Mouse (Mus musculus) adrenal gland, postnatal 25 days (tissue): ENCODE data around the gene Unc45b. TPM values are rescaled to one million over a fixed set of nuclear protein-coding genes. Genes with fewer than 3 reads are reported as not detected.
"Not testable (repeated sequence)": the region's sequence is repeated elsewhere in the genome, so short reads cannot be mapped to it uniquely, and the experiment has no call there.

Source experiments
- DNase-seq: peaks from one replicate; pipeline ENCODE4 v3.0.0; 2021; ENCODE audit warnings: mixed read lengths
- total RNA-seq: library from RNA; stranded (reverse); gene quantifications from 2 replicates; pipeline ENCODE4 v1.2.3, GENCODE M21; 2021

Unc45b gene
- total RNA-seq, 1 experiment from 2014 or later, result 9.8 TPM

DNA sequence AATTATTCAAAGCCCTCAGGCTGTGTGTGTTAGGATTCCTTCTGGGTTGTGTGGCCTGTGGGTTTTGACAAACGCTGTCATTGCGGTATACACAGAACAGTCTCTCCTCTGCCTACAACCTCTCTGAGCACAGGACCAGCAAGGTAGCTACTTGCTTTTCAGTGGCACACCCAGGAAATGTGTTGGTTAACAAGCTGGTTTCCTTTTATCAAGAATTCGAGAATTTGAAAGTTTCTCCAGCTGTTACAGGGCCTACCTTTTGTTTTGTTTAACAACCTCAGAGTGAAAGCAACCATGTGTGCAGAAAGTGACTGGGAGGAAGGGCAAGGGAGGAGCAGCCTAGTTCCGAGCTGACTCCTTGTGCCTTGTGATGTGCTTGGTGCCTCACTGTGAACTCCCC lies 37.1 kb downstream of the Unc45b start:
- DNase-seq, result no peak

DNA sequence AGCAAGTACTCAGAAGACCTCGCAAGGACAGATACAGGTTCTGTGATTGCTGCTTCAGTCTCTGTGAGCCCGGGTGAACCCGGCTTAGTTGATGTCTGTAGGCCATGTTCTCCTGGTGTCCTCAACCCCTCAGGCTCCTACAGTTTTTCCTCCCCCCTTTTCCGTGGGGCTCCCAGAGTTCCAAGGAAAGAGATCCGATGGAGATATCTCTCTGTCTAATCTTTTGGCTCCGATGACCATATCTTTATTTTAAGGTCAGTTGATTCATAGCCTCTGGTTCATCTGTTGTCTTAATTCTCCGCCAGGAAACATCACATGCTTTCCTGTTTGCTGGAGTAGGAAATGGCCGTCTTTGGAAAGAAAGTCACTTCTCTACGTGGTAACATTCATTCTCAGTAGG lies 38.7 kb downstream of the Unc45b start:
- no peak for DNase-seq

DNA sequence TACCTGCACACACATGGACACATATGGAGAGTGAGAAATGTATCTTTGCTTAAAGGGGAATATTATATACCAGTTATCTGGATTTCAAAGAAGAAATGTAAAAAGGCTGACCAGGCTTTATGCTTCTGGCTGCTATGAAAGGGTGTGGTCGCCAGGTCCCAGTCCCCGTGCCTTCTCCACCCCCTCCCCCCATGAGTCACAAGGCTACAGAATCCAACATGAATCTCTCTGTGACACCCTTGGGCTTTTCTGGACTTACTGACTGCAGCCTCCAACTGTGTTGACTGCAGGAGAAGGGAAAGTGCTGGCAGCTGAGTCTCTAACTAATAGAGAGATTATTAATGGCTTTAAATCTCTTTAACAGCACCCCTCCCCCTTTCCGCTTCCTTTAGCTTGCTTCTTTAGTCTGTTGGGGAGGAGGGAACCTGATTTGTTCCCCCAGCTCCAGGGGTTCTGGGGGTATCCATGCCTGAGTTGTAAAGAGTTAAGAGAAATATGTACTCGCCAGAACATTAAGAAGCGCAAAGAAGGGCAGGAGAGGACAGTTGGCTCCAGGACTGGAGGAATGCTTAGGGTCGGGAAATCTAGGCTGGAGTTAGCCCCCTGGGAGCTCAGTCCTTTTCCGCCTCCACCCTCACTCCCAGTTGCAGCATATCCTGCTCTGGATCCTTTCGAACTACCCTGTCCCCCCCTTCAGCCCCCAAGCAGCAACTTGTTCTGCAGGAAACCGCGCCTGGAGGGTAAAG lies 40.6 kb downstream of the Unc45b start, which contains the start of gene Slfn5:
Gene Slfn5, plus strand, starts transcription at position 614 of the 746 bp plus-strand sequence.
- DNase-seq, result no peak

DNA sequence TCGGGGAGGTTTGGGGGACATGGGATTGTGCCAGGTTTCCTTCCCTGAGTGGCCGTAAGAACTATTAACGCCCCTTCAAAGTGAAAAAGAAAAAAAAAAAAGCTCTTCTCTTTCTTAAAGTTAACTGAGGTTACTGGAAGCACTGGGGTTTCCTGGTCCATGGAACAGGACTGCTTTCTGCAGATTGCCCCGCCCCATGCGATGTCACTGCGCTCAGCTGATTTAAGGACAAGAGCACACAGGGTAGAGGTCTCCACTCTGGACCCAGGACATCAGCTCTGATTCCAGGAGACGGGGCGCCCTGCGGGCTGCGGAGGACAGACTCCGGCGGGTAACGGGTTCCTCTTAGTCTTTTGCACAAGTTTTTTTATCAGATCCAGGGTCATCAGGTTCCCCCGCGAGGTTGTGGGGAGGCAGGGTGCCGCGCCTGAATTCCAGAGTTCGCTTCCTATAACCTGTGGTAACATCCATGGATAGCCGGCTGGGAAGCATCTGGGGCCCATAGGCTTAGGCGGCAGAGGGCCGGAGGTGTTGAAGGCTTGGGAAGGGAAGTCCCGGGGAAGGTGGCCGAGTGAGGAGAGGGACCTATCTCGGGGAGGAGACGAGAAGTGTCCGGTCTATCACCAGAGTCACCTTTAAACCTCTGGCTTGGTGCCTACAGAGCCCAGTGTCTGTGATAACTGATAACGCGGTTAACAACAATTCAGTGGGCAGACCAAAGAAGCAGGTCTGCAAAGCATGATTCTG lies 41.7 kb downstream of the Unc45b start:
- peak; percentile 54 for DNase-seq

DNA sequence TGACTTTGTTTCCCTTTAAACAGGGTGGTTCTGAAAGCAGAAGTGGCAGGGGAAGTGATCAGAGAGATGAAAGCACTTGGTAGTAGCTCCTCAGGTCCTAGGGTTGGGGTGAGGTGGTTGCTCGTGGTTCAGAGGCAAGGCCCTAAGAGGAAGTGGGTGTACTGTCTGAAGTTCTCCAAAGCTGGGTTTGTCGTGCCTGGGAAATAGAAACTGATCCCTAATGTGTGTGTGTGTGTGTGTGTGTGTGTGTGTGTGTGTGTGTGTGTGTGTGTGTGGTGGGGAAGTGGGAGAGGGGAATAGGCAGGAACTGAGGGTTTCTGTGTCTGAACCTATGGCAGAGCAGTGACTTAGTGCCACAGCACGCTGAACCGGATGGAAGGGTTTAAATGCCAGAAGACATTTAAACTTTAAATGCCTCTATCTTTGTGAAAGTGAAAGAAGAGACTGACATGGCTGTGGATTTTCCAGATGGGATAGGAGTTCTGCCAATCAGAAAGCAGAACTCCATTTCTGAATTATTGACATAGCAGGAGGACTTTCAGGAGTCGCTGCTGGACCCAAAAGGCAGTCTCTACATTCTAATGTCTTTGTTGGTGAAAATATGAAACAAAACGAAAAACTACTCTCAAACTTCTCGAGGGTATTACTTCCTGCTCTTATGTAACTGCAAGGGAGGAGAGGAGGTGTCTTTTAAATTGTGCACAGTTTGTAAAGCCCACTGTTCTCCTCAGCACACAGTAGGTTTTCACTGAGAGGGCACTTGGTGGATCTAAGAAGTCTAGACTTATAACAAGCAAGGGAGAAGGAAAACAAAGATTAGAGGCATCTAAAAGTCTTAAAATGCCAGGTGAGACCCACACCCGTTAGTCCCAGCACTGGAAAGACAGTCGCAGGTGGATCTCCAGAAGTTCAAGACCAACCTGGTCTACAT lies 42.5 kb downstream of the Unc45b start:
- DNase-seq, result no peak

DNA sequence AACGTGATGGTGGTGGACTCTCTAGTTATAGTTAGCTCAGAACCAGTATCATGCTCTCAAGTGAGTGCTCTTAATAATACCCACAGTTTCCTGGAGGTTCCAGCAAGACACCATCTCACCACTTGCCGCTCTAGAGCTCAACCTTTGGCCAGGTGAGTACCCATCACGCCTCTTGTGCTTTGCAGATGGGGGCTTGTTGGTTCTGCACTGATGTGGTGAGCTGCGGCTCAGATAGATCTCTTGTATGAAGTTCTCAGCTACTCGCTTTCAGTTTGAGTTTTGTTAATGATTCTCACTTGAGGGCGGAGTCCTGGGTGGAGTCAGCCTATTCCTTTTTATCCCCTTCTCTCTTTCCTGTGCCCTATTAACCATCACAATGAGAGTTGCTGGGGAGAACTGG lies 44.3 kb downstream of the Unc45b start:
- no peak for DNase-seq

DNA sequence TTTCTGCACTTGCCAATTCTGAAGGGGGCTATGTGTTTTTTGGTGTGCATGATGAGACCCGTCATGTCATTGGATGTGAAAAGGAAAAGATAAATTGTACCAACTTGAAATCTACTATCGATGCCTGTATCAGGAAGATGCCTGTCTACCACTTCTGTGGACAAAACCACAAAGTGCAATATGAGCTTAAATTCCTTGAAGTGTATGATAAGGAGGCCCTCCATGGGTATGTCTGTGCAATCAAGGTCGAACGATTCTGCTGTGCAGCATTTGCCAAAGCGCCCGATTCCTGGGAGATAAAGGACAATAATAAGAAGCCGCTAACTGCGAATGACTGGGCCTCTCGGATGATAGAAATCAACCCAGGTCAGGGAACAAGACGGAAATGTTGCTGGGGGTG lies 46.6 kb downstream of the Unc45b start:
- no peak for DNase-seq

DNA sequence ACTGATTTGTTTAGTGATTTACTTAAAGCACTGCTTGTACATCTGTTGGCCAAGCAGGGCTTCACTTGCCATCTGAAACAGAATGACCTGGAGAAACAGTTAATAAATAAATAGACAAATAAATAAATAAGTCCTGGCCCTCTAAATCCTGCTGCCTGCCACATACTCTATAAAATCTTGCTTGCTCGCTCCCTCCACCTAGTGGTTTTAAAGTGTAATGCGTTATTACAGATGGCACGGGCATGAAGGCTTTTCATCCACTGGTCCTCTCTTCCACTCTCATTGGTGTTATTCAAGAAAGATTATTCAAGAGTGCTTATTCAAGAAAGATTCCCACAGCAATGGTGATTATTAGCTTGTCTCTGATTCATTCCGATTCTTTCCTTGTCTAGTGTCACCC lies 49.3 kb downstream of the Unc45b start:
- DNase-seq, result no peak

DNA sequence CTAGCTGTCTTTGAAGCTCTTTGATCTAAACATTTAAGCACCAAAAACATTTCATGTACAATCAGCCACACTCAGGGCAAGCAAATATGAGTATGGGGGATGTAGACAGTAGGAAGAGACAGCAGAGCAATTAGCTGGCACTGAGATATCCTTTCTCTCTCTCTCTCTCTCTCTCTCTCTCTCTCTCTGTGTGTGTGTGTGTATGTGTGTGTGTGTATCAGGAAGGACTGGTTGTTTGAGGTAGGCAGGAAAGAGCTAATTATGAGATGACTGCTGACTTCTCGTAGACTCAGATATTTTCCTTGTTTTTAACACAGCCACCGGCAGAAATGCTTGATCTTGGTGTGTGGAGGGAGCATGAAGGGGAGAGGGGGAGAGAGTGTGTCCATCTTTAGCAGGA lies 51.4 kb downstream of the Unc45b start:
- no peak for DNase-seq

DNA sequence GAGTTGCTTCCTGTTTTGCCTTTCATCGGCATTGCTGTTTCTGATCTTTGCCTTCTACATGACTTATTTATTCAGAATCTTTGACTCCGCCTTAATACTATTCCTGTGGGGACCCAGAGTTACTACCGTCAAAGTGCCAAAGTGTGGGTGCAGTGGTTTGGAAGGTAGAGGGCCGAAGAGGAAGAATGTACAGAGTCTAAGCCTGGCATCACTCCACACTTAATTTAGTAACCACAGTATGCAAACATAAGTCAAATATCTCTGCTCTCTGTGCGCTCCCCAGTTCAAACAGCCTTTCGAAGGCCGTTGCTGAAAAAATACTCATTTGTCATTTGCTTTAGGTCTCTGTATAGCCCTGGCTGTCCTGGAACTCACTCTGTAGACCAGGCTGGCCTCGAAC lies 51.9 kb downstream of the Unc45b start:
- no peak for DNase-seq

DNA sequence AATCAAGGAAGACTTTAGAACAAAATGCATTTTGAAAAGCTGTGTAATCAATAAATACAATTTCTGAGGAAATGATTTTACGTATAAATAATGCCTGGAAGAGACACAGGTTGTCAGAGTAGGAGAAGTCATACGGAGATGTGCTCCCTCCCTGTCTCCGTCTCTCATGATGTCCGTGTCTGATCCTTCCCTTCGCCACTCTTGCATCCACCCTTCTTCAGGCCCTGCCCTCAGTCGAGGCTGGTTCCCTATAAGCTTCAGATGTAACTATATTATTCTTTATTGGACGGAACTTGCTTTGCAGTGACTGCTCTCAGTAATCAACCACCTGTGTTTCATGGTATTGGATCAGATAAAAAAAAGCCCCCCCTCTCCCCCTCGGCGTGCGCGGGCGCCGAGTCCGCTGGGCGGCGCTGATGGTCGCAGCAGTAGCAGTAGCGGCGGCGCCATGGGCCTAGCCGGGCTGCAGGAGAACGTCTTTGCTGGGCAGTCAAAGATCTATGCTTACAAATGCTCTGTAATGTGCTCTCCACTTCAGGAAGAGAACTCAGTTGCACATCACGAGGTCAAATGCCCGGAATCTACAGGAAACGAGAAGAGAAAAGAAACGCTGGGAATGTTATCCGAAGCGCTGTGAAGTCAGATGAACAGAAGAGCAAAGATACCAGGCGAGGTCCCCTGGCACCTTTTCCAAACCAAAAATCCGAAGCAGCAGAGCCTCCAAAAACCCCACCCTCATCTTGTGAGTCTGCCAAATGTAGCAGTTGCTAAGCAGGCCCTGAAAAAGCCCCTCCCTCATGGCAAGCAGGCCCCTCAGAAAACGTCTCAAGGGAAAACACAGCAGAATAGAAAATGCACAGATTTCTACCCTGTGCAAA lies 60.6 kb downstream of the Unc45b start:
- peak; percentile 62 for DNase-seq

DNA sequence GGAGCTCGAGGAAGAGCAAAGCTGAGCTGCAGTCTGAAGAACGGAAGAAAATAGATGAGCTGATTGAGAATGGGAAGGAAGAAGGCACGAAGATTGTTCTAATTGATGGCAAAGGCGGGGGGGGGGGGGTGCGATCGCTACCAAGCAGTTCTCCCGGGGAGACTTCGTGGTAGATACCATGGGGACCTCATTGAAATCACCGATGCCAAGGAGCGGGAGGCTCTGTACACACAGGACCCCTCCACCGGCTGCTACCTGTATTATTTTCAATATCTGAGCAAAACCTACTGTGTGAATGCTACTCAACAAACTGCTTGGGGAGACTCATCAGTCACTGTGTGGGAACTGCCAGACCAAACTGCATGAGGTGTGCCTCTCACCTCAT lies 61.2 kb downstream of the Unc45b start:
- DNase-seq, result no peak

DNA sequence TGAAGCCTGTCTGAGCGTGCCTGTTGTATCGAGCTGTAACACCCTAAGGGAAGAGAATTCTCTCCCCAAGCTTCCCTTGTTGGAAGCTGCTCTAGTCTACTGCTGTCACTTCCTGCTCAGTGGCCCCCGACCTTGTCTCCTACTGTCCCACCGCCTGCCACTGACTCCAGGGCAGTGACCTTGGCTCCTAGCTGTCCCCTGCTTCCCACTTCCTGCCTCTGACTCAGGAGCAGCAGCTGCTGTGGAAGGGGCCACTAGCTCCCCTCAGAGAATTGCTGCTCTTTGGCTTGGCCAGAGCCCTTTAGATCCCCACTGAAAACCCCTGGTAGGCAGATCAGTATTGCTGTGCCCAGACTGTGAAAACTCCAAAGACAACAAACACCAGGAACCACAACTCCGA lies 63.6 kb downstream of the Unc45b start:
- no peak for DNase-seq

DNA sequence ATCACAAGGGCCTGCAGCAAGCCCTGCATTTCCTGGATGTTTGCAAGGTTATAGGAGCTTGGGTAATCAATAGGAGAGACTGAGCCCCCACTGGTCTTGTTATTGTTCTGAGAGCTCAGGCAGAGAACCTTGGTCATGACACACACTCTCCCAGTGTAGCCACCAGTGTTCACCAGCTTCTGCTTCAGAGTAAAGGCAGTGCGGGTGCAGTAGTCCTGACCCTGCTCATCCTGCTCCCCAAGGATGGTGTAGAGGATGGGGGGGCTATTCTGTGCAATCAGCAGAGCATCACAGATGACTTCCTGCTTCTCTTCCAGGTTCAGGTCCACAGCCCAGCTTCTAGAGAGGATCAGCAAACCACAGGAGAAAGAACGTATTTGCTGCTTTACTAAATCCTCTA lies 72.1 kb downstream of the Unc45b start:
- not testable (repeated sequence) for DNase-seq

DNA sequence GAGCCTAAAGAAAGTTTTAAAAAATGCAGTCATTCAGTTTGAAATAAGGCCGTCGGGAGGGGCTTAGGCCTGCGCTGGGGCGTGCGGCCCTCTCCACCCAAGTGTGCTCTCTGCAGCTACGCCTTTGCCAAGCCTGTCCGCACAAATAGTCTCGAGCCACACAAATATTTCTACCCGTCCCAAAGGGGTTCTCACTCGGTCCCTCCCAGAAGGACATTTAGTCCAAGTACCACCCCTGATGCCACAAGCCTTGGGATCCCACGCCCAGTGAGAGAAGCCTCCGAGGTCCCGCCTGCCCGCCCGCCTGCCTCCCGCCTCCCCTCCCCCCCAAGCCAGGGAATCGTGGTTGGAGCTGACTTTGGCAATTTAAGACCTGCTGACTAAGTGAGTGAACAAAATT lies 72.8 kb downstream of the Unc45b start:
- no peak for DNase-seq

DNA sequence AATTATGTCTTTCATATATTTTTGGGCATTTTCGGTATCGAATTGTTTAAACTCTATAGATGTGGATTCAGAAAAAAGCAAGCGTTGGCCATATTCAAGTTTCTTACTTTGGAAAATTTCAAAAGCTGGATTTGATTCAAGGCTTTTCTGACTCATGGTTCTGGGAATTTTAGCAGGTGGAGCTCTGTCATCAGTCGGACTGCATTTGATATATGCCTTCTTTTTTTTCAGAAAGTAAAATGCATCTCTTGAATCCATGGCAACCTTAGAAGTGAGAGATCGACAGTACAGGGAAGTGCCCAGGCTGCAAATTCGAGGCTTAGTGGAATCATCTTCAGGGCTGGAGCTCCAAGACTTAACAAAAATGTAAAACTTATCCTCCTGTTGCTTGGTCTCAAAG lies 77.3 kb downstream of the Unc45b start:
- DNase-seq, result no peak

DNA sequence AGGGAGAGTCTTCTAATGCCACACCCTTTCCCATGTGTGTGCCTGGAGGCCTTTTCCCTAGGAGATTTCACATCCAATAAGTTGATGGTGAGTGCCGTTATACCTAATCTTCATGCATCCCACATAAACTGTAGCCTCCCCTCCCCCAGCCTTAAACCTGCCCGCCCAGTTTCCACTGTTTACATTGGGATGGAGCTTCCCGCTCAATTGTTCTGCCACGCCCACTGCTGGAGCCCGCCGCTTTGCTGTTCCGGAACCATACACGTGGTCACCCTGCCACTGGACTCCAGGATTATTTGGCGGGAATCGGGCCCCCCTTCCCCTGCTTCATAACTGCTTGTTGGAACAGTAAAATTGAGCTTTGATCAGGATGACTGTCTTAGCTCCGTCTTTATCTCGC lies 79.0 kb downstream of the Unc45b start:
- no peak for DNase-seq

DNA sequence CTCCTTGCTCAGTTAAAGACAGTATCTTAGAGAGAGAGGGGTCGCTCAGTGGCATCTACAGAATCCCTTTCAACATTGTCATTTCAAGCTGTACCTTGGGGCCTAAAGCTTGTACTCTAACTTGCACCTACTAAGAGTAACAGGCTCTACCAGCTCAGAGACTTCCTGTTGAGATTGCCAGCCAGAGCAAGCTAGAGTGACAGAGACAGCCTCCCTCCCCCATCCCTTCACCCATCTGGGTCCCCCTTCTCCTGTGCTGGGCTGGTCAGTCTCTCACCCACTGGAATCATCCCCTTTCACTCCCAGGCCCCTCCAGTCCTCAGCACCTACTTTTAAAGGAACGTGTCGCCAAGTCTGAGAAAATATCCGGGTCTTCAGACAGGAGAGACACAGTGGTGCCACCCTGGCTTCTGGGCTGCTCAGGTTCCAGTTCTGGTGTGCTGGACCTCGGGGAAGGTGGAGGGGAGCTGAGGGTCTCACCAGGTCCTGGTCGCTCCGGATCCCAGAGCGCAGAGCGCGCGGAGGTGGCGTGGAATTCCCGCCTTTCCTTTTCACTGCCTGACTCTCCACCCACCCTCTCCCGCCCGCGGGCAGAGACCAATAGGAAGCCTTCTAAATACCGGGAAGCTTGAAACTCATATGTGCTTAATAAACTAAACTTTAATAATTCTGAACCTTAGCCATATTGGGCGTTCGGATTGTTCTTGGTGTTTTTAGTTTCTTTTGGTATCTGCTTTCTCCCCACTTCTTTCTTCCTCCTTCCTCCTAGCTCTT lies 80.4 kb downstream of the Unc45b start:
- DNase-seq, result peak; percentile 54

DNA sequence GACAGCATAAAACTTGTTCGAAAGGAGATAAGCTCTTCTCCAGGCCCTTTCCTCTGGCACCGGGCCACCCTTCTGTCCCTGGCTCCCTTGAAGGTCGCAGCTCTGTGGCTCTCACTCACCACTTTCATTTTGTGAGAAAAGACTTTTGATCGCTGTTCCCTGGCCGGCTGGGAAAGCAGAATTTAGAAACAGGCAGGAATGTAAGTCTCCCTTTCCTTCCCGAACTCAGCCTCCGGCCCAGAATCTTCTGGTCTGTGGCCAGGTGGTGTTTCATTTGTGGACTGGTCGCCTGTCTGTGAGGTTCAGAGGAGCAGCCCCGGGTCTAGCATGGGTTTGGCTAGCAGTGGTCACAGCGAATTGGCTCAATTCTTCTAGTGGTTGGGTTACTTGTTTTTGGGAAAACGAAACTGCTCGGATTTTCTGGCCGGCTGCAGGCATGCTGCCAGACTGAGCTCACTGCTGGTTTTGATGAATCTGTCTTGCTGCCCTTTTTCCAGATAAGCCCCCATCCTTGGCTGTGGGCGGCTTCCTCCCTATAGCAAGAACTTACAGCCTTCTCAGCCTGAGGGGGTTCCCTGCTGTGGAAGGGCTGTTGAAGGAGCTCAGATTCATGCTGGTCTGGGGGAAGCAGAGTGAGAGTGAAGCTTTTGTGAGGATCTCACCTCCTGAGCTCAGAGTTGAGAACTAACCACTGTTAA lies 81.3 kb downstream of the Unc45b start, which contains the start of gene Slfn9:
Gene Slfn9, minus strand, starts transcription at position 362 of the 698 bp plus-strand sequence.
- peak; percentile 84 for DNase-seq
